Mouse (Mus musculus): ENCODE measurements at regions not wholly inside any gene's neighbourhood (a gene's known extent, or its start where the extent isn't known, plus 50 kb on each side); places are given as distances from the start of the nearest gene placed in this dataset.
"Not testable (repeated sequence)": the region's sequence is repeated elsewhere in the genome, so short reads cannot be mapped to it uniquely, and the experiment has no call there.

DNA sequence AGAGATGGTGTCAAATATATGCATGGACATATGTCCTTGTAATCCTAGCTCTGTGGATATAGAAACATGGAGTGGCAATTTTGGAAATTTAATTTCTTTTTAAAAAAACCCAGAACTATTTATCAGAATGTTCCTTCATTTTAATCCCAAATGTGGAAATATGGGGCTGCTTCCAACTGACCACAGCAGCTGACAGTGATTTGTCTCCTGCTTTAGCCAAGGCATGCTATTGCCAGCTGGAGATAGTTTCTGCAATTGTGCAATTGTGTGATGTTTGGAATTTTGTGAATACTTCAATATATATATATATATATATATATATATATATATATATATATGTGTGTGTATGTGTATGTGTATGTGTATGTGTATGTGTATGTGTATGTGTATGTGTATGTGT lies 629.7 kb upstream of the Slc8a1 start:
- no peak for DNase-seq

DNA sequence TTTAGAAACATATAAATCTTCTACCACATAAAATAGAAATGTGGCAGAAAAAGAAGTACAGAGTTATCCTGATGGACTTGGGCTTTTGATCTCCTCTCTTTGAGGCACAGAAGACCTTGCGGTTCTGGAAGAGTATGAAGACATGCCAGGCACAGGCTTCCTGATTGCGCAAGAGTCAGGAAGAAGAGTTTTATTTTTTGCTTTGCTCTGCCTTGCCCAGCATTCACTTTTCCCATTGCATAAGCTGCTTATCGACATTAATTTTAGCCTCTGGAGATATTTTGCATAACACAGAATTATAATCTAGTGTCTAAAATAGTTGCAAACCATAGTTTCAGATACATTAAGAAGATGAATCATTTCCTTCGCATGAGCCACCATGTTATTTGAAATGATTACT lies 627.8 kb upstream of the Slc8a1 start:
- DNase-seq = no peak

DNA sequence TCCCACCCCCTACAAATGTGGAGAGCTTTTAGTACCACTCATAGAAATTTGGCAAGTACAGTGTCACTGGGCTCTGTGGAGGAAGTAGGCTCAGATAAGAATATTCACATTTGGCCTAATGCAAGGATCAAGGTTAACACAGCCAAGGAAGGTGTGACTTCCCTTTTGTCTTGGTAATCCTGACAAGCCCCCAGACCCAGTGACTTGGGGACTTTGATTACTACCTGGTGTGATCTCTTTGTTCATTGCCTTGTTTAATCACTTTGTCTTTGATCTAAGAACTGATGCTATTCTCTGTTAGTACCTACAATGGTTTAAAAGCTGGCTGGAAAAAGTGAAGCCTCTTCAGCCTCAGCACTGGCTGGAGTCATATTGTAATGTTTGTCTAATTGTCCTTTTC lies 610.5 kb upstream of the Slc8a1 start:
- no peak for DNase-seq

DNA sequence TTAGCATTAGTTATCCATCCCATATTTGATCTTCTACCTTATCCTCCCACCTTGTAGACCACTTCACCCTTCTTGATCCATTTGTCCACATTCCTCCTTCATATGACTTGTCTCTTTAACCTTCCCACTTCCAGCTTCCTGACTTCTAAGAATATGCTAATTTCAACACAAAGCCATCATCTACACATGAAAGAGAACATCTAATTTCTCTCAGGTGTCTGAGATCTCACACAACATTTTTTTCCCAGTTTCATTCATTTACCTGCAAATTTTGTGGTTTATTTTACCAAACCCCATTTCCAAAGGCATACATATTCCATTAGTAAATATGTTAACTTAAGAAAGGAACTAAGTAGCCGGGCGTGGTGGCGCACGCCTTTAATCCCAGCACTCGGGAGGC lies 593.3 kb upstream of the Slc8a1 start:
- no peak for DNase-seq

DNA sequence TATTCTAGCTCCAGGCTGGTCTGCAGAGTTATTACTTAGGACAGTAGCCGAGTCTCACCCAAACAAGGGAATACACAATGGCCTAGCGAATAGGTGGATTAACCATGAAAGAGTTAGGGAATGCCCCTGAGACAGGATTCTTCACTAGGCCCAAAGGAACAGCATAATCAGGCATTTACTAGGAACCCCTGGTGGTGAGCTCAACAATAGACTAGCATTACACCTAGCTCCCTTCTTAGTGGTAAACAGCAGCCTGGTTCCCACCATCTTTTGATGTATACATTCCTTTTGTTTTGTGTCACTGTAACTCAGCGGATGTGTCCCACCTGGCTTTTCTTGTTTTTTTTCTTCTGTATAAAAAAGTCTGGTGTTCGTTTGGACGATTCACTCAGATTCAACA lies 574.0 kb upstream of the Slc8a1 start:
- no peak for DNase-seq

DNA sequence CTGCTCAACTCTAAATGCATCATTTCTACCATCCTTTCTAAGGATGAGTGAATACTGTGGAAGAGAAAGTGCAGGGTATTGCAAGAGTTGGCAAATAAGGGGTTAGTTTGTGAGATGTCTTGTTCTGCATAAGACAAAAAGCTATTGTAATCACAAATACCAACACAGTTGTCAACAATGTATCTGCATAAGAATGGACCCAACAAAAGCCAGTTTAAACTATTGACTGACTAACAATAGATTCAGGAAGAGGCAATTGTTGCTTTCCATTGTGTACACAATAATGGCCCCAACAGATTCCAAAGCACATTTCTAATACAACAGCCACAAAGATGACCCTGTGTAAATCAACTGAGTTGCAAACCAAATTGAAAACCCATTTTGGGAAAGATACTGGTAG lies 568.2 kb upstream of the Slc8a1 start:
- no peak for DNase-seq

DNA sequence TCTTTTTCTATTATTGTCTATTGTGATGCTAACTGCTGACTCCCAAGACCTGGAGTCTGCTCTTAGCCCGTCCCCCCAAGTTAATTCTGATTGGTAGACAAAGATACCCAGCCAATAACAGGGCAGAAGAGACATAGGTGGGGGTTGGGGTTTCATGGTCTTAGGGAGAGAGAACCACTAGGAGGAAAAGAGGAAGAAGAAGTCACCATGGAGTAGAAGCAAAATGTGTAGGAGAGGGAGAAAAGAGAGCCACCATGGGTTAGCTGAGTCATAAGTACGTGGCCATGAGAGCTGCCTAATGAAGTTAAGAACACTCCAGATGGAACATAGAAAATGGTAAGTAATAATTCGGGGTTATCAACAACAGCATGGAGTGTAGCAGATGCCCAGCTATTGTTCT lies 539.6 kb upstream of the Slc8a1 start:
- no peak for DNase-seq

DNA sequence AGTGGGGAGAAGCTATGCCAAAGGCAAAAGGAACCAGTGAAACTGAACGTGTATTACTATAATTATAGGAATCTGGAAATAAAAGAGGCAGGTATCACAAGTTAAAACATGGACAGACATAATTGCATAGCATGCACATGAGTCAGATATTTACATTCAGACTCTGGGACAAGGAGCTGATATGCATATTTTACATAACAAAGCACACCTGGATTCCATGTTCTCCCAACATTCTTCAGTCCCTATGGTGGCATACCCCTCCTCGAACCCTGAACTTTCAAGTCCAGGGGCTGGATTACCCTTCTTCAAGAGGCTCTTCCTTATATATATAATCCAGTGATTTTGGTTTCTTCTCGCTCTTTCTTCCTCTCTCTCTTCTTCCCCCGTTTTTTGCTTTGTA lies 535.8 kb upstream of the Slc8a1 start:
- no peak for DNase-seq

DNA sequence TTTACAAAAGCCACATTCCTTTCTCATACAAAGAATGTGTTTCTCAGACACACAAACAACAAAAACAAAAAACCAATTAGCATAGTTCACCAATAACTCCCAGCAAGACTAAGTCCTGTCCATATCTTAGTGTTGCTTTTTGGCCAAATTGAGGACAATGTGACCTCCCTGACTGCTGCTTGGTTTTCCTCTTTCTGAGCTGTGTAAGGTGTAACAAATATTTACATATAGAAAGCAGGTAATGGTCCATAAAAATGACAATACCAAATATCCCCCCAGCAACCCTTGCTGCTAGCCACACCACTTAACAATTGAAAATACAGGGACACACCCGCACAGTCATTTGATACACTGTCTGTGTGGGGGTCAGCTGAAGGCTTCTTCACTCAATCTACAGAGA lies 534.7 kb upstream of the Slc8a1 start:
- DNase-seq = no peak

DNA sequence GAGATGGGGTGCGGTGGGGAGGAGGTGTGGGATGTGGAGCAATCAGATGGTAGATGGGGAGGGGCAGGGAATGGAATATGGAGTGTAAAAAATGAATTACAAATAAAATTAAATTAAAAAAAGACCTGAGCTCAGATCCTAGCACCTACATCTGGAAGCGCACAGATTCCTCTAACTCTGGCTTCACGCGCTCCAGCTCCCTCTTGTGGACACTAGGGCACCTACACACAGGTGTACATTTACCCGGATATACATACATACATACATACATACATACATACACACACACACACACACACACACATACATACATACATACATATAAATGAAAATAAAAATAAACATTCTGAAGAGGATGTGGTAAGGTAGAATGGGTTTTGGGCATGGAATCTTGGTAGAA lies 528.7 kb upstream of the Slc8a1 start:
- not testable (repeated sequence) for DNase-seq

DNA sequence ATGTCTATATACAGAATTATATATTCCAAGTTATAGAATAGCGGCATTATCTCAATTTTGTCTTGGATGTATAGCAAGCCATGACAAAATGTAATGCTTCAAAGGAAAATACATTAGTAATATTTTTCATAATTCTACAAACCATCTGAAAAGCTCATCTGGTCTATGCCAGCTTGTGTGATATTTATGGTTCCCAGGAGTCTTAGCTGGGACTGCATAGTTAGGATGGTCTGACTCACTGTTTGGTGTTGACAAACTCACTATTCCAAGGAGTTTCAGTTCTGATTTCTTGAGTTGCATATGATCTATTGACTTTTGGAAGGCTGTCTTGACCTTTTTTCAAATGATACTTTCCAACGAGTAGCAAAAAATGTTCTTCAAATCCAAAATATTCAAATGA lies 514.2 kb upstream of the Slc8a1 start:
- no peak for DNase-seq

DNA sequence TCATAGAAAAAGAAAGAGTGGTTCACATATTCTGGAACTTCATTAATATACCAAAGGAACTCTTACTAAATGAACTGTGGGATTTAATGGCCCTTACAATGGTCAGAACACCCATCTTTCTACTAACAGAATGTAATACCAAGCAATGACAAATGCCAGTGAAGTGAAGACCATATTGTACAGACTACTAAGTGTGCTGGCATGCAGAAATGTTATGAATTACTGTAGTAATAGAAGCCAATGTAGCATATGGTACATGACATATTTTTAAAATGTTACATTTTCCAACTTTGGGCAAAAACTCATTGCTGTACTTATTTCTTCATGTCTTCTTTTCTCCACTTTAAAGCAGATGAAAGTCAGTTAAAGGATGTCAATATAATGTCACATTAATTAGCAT lies 513.7 kb upstream of the Slc8a1 start:
- no peak for DNase-seq

DNA sequence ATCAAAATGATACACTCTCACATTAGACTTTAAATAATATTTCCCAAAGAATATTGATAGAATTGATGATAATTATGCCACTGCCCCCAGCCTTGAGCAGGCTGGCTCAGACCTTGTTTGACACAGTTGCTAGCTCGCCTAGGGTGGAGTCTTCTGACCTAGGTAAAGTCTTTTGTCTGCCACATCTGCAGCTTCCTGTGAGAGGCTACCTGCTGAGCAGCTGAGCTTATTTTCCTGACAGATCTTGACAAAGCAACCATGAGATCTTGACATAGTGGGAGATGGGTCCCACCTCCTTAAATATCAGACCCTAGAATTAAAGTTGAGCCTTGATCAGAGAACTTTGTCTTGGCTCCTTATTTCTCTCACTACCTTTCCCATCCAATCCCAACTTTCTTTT lies 500.2 kb upstream of the Slc8a1 start:
- no peak for DNase-seq

DNA sequence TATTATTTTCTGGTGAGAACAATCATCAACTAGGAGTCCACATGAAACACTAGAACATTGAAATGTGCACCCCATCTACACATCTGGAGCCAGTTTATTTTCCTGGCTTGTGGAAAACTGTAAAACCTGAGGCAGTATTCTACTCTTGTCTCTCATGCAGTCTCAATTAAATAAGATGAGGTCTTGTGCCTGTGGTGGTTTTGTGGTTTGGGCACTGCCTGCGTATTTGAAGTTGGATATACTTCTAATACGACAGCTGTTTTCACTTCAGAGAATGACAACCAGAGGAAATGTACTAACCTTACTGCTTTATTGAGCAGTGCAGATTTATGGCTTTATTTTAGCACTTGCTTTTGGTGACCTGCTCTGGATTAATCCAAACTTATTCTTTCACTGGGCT lies 499.3 kb upstream of the Slc8a1 start:
- DNase-seq = no peak

DNA sequence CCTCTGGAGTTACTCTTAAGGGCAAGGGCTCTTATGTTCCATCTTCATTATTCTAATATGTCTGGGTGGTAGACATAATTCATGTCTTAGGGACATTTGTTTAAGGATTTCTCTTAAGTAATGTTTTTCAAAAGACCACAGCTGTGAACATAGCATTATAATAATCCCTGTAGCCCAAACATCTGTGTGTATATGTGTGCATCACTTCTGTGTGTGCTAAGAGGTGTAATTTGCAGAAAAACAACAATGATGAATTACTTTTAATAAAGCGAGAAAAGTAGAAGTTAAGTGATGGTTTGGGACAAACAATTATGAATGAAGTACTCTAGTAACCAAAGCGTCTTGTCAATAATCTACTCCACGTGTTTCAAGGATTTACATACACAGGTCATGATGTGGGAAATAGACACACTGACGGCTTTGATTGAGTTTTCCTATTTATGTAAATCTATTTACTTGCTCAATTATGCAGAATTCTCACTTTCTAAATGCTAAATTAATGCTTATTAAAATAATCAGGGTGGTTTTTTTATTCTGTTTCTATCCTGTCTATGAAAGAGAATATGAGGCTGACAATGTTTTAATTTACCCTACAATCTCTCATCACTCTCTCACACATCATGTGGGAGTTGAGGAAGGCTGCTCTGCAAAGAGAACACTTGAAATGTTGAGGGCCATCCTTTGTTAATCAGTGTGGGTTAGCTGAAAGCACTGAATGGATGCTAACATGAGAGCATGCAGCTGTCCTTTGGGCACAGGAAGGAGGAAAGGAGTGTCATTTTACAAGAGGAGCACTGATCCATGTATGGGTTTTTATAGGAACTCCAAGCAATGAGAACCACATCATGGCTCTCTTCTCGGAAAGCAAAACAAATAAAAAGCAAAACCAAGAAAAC lies 477.8 kb upstream of the Slc8a1 start:
- no peak for DNase-seq

DNA sequence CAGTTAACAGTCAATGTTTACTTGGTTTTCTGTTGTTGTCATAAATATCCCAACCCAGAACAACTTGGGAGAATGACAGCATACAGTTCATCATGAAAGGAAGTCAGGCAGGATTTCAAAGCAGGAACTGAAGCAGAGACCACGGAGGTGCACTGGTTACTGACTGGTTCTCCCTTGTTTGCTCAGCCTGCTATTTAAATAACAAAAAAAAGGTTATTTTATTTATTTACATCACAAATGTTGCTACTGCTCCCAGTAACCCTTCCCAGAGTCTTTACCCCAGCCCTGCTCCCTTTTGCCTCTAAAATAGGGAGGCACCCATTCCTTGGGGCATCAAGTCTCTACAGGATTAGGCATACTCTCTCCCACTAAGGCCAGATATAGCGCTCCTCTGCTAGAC lies 461.8 kb upstream of the Slc8a1 start:
- DNase-seq = no peak

DNA sequence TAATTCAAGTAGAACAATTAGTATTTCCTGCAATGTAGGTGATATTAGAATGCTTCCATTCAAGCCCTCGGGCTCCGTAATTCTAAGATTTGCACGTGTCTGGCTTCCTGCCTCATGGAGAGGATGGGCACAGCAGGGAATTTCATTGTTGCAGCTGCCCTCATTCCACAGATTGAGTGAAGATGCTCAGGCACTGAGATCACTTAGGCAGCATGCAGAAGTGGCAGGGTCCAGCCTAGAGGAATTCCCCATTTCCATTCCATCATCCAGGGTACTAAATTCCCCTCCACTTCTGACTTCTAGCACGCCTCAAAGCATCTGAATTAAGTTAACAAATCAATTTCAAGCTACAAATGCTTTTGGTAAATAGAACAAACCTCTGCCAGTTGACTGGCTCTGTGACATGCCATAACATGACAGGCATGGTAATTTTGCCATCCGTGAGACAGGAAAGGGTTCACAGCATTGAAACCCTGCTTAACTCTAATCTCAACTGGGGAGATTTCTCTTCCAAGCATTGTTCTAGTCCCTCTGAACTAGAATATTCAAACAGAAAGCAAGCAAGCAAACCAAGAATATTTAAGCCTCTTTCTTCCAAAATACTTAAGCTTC lies 461.0 kb upstream of the Slc8a1 start:
- DNase-seq = no peak

DNA sequence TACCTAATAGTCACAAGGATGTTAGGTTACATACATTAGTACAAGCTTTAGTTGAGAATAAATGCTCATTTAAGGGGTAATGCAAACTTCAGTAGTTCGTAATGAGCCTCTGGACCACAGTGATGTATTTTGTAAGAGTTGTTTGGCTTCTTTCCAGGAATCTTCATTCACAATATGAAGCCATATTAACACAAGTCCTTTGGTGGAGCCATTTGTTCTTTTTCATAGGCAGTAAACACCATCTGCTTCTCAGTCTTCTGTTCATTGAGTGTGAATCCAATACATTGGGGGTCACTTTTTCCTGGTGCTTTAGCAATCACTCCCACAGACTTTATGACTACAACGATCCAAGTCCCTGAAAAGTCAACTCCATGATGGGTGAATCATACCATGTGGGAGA lies 446.1 kb upstream of the Slc8a1 start:
- no peak for DNase-seq

DNA sequence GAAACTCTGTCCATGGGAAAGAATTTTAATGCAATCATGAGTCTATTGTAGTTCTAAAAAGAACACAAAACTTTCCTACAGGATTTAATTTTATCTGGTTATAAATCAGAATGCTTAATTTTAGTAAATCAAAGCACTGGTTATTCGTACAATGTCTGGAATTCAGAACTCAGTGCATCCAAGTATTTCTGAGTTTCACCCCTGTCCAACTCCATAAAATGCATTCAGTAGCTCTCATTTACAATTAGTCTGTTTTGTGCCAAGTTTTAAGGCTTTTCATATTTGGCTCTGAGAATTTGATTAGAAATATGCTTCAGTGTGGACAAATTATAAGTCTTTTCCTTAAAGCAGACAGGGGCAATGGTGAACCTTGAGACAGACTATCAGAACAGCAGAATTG lies 433.0 kb upstream of the Slc8a1 start:
- no peak for DNase-seq

DNA sequence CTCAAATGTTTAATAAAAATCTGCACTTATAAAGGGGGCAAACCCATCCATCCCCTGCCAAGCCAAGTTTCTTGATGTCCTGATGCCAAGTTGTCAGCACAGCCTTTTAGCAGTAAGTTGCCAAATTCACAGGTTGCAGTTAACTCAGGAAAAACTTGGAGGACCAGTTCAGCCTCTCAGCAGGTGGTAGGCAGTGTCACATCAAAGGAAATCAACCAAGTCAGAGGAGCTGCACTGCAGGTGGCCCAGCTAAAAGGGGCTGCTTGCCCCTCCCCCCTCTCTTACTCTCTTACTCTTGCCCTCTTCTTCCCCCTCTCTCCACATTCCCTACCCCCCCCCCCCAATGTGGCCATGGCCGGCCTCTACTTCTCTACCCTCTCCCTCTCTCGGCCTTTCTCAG lies 415.3 kb upstream of the Slc8a1 start:
- no peak for DNase-seq

DNA sequence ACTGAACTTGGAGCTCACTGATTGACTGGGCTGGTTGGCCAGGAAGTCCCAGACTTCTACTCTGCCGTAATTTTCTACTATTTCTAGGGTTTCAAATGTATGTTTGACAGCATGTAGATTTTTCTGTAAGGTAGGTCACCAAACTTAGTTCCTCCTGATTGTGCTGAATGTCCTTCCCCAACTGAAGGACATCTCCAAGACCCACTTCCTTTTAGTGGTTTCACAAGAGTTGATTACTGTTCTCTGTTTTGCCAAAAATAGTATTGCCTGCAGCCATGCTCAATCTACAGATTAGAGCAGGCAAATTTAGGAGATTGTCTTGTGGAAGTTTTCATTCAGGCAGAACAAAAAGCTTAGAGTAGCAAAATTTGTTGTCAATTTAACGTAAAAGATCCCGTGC lies 396.7 kb upstream of the Slc8a1 start:
- no peak for DNase-seq

DNA sequence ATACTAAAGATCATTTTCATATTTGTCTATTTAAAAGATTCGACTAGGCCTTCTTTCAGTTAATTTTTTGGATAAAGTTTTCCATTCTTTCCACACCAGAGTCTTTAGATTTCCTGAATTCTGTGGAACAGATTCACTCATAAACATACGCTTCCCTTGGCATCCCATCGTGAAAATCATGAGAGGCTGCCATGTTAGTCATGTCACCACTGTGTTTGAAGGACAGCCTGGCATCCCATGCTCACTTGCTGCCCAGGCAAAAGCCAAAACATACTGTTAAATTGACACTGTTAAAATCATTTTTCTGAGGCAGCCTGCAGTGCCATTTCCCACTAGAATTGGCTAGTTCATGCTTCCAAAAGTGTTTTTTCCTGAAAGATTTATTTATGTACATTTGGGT lies 394.8 kb upstream of the Slc8a1 start:
- no peak for DNase-seq

DNA sequence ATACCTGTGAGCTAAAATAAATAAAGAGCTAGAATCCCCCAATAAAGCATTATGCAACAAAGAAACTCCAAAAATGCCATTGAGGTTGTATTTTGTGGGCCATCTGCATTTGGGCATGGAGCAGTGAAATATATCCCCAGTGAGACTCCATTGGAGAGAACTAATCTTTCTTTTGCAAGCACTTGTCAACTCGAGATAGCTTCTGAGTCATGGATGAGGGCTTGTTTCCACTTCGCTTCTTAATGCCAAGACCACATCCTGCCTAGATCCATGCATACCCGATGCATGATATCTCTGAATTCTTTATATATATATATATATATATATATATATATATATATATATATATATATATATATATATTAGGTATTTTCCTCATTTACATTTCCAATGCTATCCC lies 349.0 kb upstream of the Slc8a1 start:
- DNase-seq = no peak

DNA sequence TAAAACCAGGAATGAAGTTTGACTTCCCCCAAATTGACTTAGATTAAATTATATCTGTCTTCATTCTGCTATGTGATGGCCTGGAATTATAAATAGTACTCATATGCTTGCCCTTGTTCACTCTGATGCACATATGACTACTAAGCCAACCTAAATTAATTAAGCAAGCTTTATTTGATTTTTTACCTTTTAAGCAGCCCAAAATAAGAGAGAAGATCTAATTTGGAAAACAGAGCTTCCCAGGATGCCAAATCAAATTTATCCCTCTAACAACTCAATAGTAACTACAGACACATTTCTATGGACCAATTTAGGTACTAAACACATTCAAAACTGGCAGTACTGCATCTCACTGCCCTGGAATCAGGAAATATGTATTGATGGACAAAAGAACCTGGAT lies 342.1 kb upstream of the Slc8a1 start:
- DNase-seq = no peak

Measured in lung, postnatal 14 days (tissue).